Mouse (Mus musculus) kidney, embryonic 14.5 days (tissue): ENCODE measurements around the gene Qrfp. TPM values are rescaled to one million over a fixed set of nuclear protein-coding genes. Genes with fewer than 3 reads are reported as not detected.

Experiments
- ATAC-seq: fragments of 200-750 bp; cut with Nextera tagmentation; 2 replicates; pipeline ENCODE4 v1.8.0; 2017; ENCODE audit warnings: moderate number of reproducible peaks, mild to moderate bottlenecking, moderate TSS enrichment, moderate library complexity; ENCODE audit not compliant: low FRiP score, low TSS enrichment
- H3K27ac ChIP-seq: fragments of 300-500 bp; sonication (generic); 2 replicates; pipeline ENCODE4 v1.5.1; 2014; ENCODE audit warnings: low read depth, mild to moderate bottlenecking, low read length, moderate library complexity, mixed read lengths
- H3K27me3 ChIP-seq: fragments of 300-500 bp; sonication (generic); 2 replicates; pipeline ENCODE4 v1.6.1; 2014; ENCODE audit warnings: mild to moderate bottlenecking, low read length; ENCODE audit not compliant: control insufficient read depth, insufficient read depth
- H3K36me3 ChIP-seq: fragments of 300-500 bp; sonication (generic); 2 replicates; pipeline ENCODE4 v1.6.1; 2014; ENCODE audit warnings: low read length, mixed read lengths; ENCODE audit not compliant: control insufficient read depth, insufficient read depth
- H3K4me1 ChIP-seq: fragments of 300-500 bp; sonication (generic); 2 replicates; pipeline ENCODE4 v1.6.1; 2014; ENCODE audit warnings: low read length, mixed read lengths; ENCODE audit not compliant: control insufficient read depth, insufficient read depth
- H3K4me2 ChIP-seq: fragments of 300-500 bp; sonication (generic); replicated peaks from 2 replicates; pipeline ENCODE4 v1.6.1; 2014; ENCODE audit warnings: low read depth, mild to moderate bottlenecking, low read length
- H3K4me3 ChIP-seq: fragments of 300-500 bp; sonication (generic); 2 replicates; pipeline ENCODE4 v1.5.1; 2014; ENCODE audit warnings: mild to moderate bottlenecking, low read length
- H3K9ac ChIP-seq: fragments of 300-500 bp; sonication (generic); 2 replicates; pipeline ENCODE4 v1.6.1; 2014; ENCODE audit warnings: low read depth, mild to moderate bottlenecking, low read length, moderate library complexity
- H3K9me3 ChIP-seq: fragments of 300-500 bp; sonication (generic); 2 replicates; pipeline ENCODE4 v1.6.1; 2016; ENCODE audit warnings: low read length; ENCODE audit not compliant: control insufficient read depth
- WGBS: fragments of 180-500 bp; shearing (Covaris S2); extraction: QIAGEN DNeasy Blood & Tissue Kit; methylation state at CpG from one replicate; pipeline ENCODE4 v1.1.7; 2014; 5-methylcytosine and 5-hydroxymethylcytosine counted together
- polyA plus RNA-seq: library from polyadenylated mRNA; unstranded; fragments of >200 nt; fragmentation: Nextera tagmentation; extraction: Ambion mirVana; gene quantifications from 2 replicates; pipeline ENCODE4 v1.2.1, GENCODE M21; 2014

Qrfp gene
- polyA plus RNA-seq, 1 experiment from 2014 or later = not detected

- Histone ChIP-seq H3K4me1 (peaks cover 38% of the 10 kb centered on the region), H3K27ac (peak overlapping the region; percentile 97), H3K4me3 (peak overlapping the region; percentile 90), H3K4me2 (peak overlapping the region; percentile 62), H3K36me3 (no peaks in the 10 kb centered on the region), H3K9me3 (no peaks in the 10 kb centered on the region), H3K9ac (peak overlapping the region; percentile 100), H3K27me3 (no peaks in the 10 kb centered on the region)
- ATAC-seq = no peak
- WGBS = 0% methylated on average over 1 of the region's 1 CpGs
These were observed 49.9 kb downstream of the Qrfp start for GRCm38 (mm10) chr2:31760486-31760885.

GRCm38 (mm10) chr2:31759751-31760460, 50.5 kb downstream of the Qrfp start:
- WGBS = 1% methylated on average over 35 of the region's 42 CpGs
- Histone ChIP-seq H3K4me3 (peak overlapping the region; percentile 90), H3K36me3 (no peaks in the 10 kb centered on the region), H3K9me3 (no peaks in the 10 kb centered on the region), H3K27ac (peak overlapping the region; percentile 97), H3K9ac (peak overlapping the region; percentile 100), H3K4me2 (peak overlapping the region; percentile 62), H3K4me1 (peaks cover 34% of the 10 kb centered on the region), H3K27me3 (no peaks in the 10 kb centered on the region)
- ATAC-seq = peak; percentile 97

- no peak for ATAC-seq
- Histone ChIP-seq H3K4me2 (peak overlapping the region; percentile 62), H3K27me3 (no peaks in the 10 kb centered on the region), H3K9me3 (peaks cover 5% of the 10 kb centered on the region; the same call in 1 of the 2 replicates), H3K4me1 (peaks cover 30% of the 10 kb centered on the region), H3K36me3 (no peaks in the 10 kb centered on the region), H3K9ac (peak overlapping the region; percentile 100; the same call in 1 of the 2 replicates), H3K4me3 (peak overlapping the region; percentile 90; the same call in 1 of the 2 replicates), H3K27ac (peak overlapping the region; percentile 97; the same call in 1 of the 2 replicates)
- WGBS = 89% methylated on average over 5 of the region's 5 CpGs
These were observed 51.4 kb downstream of the Qrfp start for GRCm38 (mm10) chr2:31758966-31759365.

GRCm38 (mm10) chr2:31757472-31757871, 52.9 kb downstream of the Qrfp start:
- H3K36me3 ChIP-seq = no peaks in the 10 kb centered on the region
- no peak overlapping the region for H3K4me3 ChIP-seq
- peaks cover 17% of the 10 kb centered on the region for H3K4me1 ChIP-seq
- no peak for ATAC-seq
- H3K4me2 ChIP-seq = no peak overlapping the region
- no peaks in the 10 kb centered on the region for H3K27me3 ChIP-seq
- H3K9me3 ChIP-seq = peaks cover 7% of the 10 kb centered on the region; the same call in 1 of the 2 replicates
- 0 out of 2 replicates have a peak overlapping the region, but pooled peaks have one; percentile 5 for H3K27ac ChIP-seq
- H3K9ac ChIP-seq = no peak overlapping the region

Other genes with a start within 250 kb of the Qrfp start
- 81.5 and 102 TPM in 2 replicates for gene Fubp3, start 237.9 kb downstream of the Qrfp start, polyA plus RNA-seq
- gene Prdm12, start 170.5 kb downstream of the Qrfp start, polyA plus RNA-seq = not detected in 2 replicates
- gene Exosc2, start 139.9 kb downstream of the Qrfp start, polyA plus RNA-seq = 64.9 and 73.6 TPM in 2 replicates
- gene Abl1, start 122.2 kb downstream of the Qrfp start, polyA plus RNA-seq = 30.9 and 54.6 TPM in 2 replicates
- 1.1 TPM in 2 replicates for gene Fibcd1, start 35.4 kb upstream of the Qrfp start, polyA plus RNA-seq
- 2.0 and 3.6 TPM in 2 replicates for gene Lamc3, start 76.7 kb upstream of the Qrfp start, polyA plus RNA-seq
- gene Aif1l, start 139.6 kb upstream of the Qrfp start, polyA plus RNA-seq = 55.8 and 72.1 TPM in 2 replicates
- gene Nup214, start 163.9 kb upstream of the Qrfp start, polyA plus RNA-seq = 79.4 and 97.4 TPM in 2 replicates